Mouse (Mus musculus) induced T-regulatory cell, adult 2 months (primary cell): ENCODE measurements around the gene Krtap7-1.

Source experiments
- DNase-seq: peaks from one replicate; pipeline ENCODE4 v3.0.0-alpha.2; 2012; ENCODE audit warnings: low read depth

Gene Krtap7-1

GRCm38 (mm10) chr16:89508223-89508622 lies at the start of gene Krtap7-1:
TSS of gene Krtap7-1 (minus strand) at chr16:89508323.
- DNase-seq = no peak

- no peak for DNase-seq
Observed at GRCm38 (mm10) chr16:89550298-89550697, 42.2 kb upstream of the Krtap7-1 start.

GRCm38 (mm10) chr16:89538031-89538484 lies 29.9 kb upstream of the Krtap7-1 start:
- DNase-seq = no peak

- no peak for DNase-seq
Observed at GRCm38 (mm10) chr16:89537349-89537748, 29.2 kb upstream of the Krtap7-1 start.

GRCm38 (mm10) chr16:89530547-89530946 lies 22.4 kb upstream of the Krtap7-1 start:
- DNase-seq = no peak

GRCm38 (mm10) chr16:89529846-89530245 lies 21.7 kb upstream of the Krtap7-1 start:
- no peak for DNase-seq

GRCm38 (mm10) chr16:89528380-89528779 lies 20.3 kb upstream of the Krtap7-1 start:
- DNase-seq = no peak

GRCm38 (mm10) chr16:89520996-89521395 lies 12.9 kb upstream of the Krtap7-1 start:
- DNase-seq = no peak

GRCm38 (mm10) chr16:89520555-89520954 lies 12.4 kb upstream of the Krtap7-1 start:
- DNase-seq = no peak

GRCm38 (mm10) chr16:89520091-89520490 lies 12.0 kb upstream of the Krtap7-1 start:
- DNase-seq = no peak

GRCm38 (mm10) chr16:89517635-89518034 lies 9.5 kb upstream of the Krtap7-1 start:
- no peak for DNase-seq

- DNase-seq = no peak
Observed at GRCm38 (mm10) chr16:89513431-89513830, 5.3 kb upstream of the Krtap7-1 start.

- DNase-seq = no peak
Observed at GRCm38 (mm10) chr16:89503571-89503970, 4.6 kb downstream of the Krtap7-1 start.

- DNase-seq = no peak
Observed at GRCm38 (mm10) chr16:89501870-89502269, 6.3 kb downstream of the Krtap7-1 start.

- no peak for DNase-seq
Observed at GRCm38 (mm10) chr16:89497002-89497401, 11.1 kb downstream of the Krtap7-1 start.

- no peak for DNase-seq
Observed at GRCm38 (mm10) chr16:89495394-89496153, 12.5 kb downstream of the Krtap7-1 start.

- DNase-seq = no peak
Observed at GRCm38 (mm10) chr16:89487852-89488251, 20.3 kb downstream of the Krtap7-1 start, which contains the start of gene Krtap8-1. TSS of gene Krtap8-1 (minus strand) at chr16:89487952.

GRCm38 (mm10) chr16:89477679-89478314 lies 30.3 kb downstream of the Krtap7-1 start:
- no peak for DNase-seq

- no peak for DNase-seq
Observed at GRCm38 (mm10) chr16:89461189-89461588, 46.9 kb downstream of the Krtap7-1 start.
